Mouse (Mus musculus) left cerebral cortex, postnatal 14 days (tissue): ENCODE measurements around the gene Gm20388. TPM values are rescaled to one million over a fixed set of nuclear protein-coding genes. Genes with fewer than 3 reads are reported as not detected.
"Not testable (repeated sequence)": the region's sequence is repeated elsewhere in the genome, so short reads cannot be mapped to it uniquely, and the experiment has no call there.

ENCODE experiments used
- DNase-seq, 2 experiments: peaks; one replicate each; pipeline ENCODE4 v3.0.0; 2021 to 2022; ENCODE audit warnings: low spot score in 2 of 2, mixed read lengths in 1 of 2
- intact Hi-C: fragments of 180-260 bp; cut with DNase I; formaldehyde crosslinking; loops from one replicate; pipeline ENCODE4 v1.15.1; 2025
- total RNA-seq, 2 experiments: library from RNA; stranded (reverse); gene quantifications; 2 replicates each; pipeline ENCODE4 v1.2.3; 2021

The Gm20388 gene
- total RNA-seq, 2 experiments from 2014 or later = 2.8 to 7.3 TPM

- DNase-seq = peak; percentile 70 to 84
- intact Hi-C loops = loop anchor here (1.0 kb wide), 1 partner anchor 116 kb away; no protein-coding TSS in a partner anchor
Measured at GRCm38 (mm10) chr8:120795944-120796635, 885.4 kb downstream of the Gm20388 start.

- no peak for DNase-seq
- intact Hi-C loops = no loop called here
Measured at GRCm38 (mm10) chr8:120797019-120797727, 886.5 kb downstream of the Gm20388 start.

GRCm38 (mm10) chr8:120800308-120800865, 889.7 kb downstream of the Gm20388 start:
- intact Hi-C loops = no loop called here
- peak; percentile 28 to 67 for DNase-seq

- intact Hi-C loops, DNase-seq: not testable (repeated sequence)
Measured at GRCm38 (mm10) chr8:120803661-120804375, 893.2 kb downstream of the Gm20388 start.

- intact Hi-C loops = no loop called here
- DNase-seq = no peak
Measured at GRCm38 (mm10) chr8:120804741-120805140, 894.1 kb downstream of the Gm20388 start.

- intact Hi-C loops = no loop called here
Measured at GRCm38 (mm10) chr8:120806780-120807264, 896.2 kb downstream of the Gm20388 start.

GRCm38 (mm10) chr8:120807719-120808118, 897.1 kb downstream of the Gm20388 start:
- no peak for DNase-seq
- intact Hi-C loops = no loop called here

More at GRCm38 (mm10) chr8:120806780-120807264, 896.2 kb downstream of the Gm20388 start:
- DNase-seq = no peak

GRCm38 (mm10) chr8:120809050-120809449, 898.4 kb downstream of the Gm20388 start:
- no peak for DNase-seq
- intact Hi-C loops = no loop called here

- intact Hi-C loops = no loop called here
- no peak for DNase-seq
Measured at GRCm38 (mm10) chr8:120811953-120812352, 901.3 kb downstream of the Gm20388 start.

- intact Hi-C loops = no loop called here
- DNase-seq = no peak
Measured at GRCm38 (mm10) chr8:120813028-120813427, 902.4 kb downstream of the Gm20388 start.

- intact Hi-C loops = no loop called here
- DNase-seq = no peak
Measured at GRCm38 (mm10) chr8:120813839-120814238, 903.2 kb downstream of the Gm20388 start.

- intact Hi-C loops = no loop called here
- DNase-seq = no peak
Measured at GRCm38 (mm10) chr8:120816371-120816770, 905.7 kb downstream of the Gm20388 start.

GRCm38 (mm10) chr8:120819906-120820305, 909.3 kb downstream of the Gm20388 start:
- intact Hi-C loops = no loop called here
- DNase-seq = no peak

- intact Hi-C loops = loop anchor here (1.0 kb wide), 1 partner anchor 271 kb away; no protein-coding TSS in a partner anchor
- DNase-seq = peak; percentile 60 to 65
Measured at GRCm38 (mm10) chr8:120821399-120822170, 910.9 kb downstream of the Gm20388 start.

- no peak for DNase-seq
- intact Hi-C loops = no loop called here
Measured at GRCm38 (mm10) chr8:120823331-120823730, 912.7 kb downstream of the Gm20388 start.

GRCm38 (mm10) chr8:120823887-120824286, 913.2 kb downstream of the Gm20388 start:
- intact Hi-C loops = no loop called here
- DNase-seq = no peak

GRCm38 (mm10) chr8:120824638-120825037, 914.0 kb downstream of the Gm20388 start:
- intact Hi-C loops = no loop called here
- no peak for DNase-seq

GRCm38 (mm10) chr8:120828279-120828678, 917.6 kb downstream of the Gm20388 start:
- DNase-seq = no peak
- intact Hi-C loops = no loop called here

- intact Hi-C loops = no loop called here
- DNase-seq = no peak
Measured at GRCm38 (mm10) chr8:120830661-120831060, 920.0 kb downstream of the Gm20388 start.
